Mouse (Mus musculus) limb, embryonic 12.5 days (tissue): ENCODE measurements at regions not wholly inside any gene's neighbourhood (a gene's known extent, or its start where the extent isn't known, plus 50 kb on each side); places are given as distances from the start of the nearest gene placed in this dataset.

Source experiments
- ATAC-seq: fragments of 200-750 bp; cut with Nextera tagmentation; 2 replicates; pipeline ENCODE4 v1.8.0; 2017; ENCODE audit warnings: low read depth, moderate TSS enrichment; ENCODE audit not compliant: insufficient number of reproducible peaks, insufficient read depth, low FRiP score, low TSS enrichment
- H3K27ac ChIP-seq: fragments of 300-500 bp; sonication (generic); 2 replicates; pipeline ENCODE4 v1.5.1; 2016; ENCODE audit warnings: mild to moderate bottlenecking, moderate library complexity
- H3K27me3 ChIP-seq: fragments of 300-500 bp; sonication (generic); 2 replicates; pipeline ENCODE4 v1.6.1; 2016; ENCODE audit warnings: mild to moderate bottlenecking, moderate library complexity
- H3K36me3 ChIP-seq: fragments of 300-500 bp; sonication (generic); 2 replicates; pipeline ENCODE4 v1.6.1; 2016; ENCODE audit warnings: mild to moderate bottlenecking, moderate library complexity
- H3K4me1 ChIP-seq: fragments of 300-500 bp; sonication (generic); replicated peaks from 2 replicates; pipeline ENCODE4 v1.6.1; 2016
- H3K4me2 ChIP-seq: fragments of 300-500 bp; sonication (generic); 2 replicates; pipeline ENCODE4 v1.6.1; 2016; ENCODE audit warnings: mild to moderate bottlenecking, moderate library complexity
- H3K4me3 ChIP-seq: fragments of 300-500 bp; sonication (generic); replicated peaks from 2 replicates; pipeline ENCODE4 v1.5.1; 2016; ENCODE audit warnings: mild to moderate bottlenecking
- H3K9ac ChIP-seq: fragments of 300-500 bp; sonication (generic); replicated peaks from 2 replicates; pipeline ENCODE4 v1.6.1; 2016; ENCODE audit warnings: mild to moderate bottlenecking, moderate library complexity
- H3K9me3 ChIP-seq: fragments of 300-500 bp; sonication (generic); 2 replicates; pipeline ENCODE4 v1.6.1; 2016; ENCODE audit warnings: mild to moderate bottlenecking, moderate library complexity
- WGBS: fragments of 180-500 bp; shearing (Covaris S2); methylation state at CpG from one replicate; pipeline ENCODE4 v1.1.7; 2016; 5-methylcytosine and 5-hydroxymethylcytosine counted together

DNA sequence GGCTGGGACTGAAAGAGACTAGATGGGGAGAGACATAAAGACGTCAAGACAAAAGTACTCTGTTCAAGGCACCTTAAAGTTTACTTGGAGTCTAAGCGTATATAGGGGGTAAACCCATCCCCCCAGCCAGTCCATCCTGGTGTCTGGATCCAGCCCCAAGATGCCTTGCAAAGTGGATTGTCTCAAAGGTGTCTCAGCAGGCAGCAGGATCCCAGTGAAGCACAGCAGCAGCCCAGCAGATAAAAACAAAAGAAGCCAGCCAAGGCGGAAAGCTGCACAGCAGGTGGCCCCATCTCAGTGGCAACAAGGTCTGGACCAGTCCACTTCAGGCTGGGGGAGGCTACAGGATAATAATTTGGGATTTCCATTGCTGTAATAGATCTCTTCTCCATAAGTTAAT is 72.0 kb upstream of the Col5a2 start:
- no peak overlapping the region for H3K27ac ChIP-seq
- no peaks in the 10 kb centered on the region for H3K36me3 ChIP-seq
- H3K9ac ChIP-seq = no peak overlapping the region
- no peak overlapping the region for H3K4me2 ChIP-seq
- H3K4me3 ChIP-seq = no peak overlapping the region
- no peaks in the 10 kb centered on the region for H3K27me3 ChIP-seq
- H3K4me1 ChIP-seq = peaks cover 5% of the 10 kb centered on the region; the same call in 1 of the 2 replicates
- WGBS = 39% methylated on average over 3 of the region's 3 CpGs
- ATAC-seq = no peak
- H3K9me3 ChIP-seq = no peaks in the 10 kb centered on the region

DNA sequence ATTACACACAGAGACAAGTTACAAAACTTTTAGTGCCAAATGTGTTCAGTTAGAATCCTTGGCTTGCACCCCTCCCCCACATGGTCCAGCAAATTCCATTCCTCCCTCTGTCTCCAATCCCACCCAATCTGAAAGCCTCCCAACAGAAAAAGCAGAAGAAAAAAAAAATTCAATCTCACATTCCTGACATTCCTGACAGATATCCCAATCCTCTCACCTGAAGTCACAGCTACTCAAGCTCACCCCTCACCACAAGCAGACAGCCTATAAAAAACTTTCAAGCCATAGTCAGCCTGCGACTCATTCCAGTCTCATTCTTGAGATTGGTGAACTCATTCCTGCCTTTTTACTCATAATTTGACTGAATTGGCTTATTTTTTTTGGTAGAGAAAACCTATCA is 77.4 kb upstream of the Col5a2 start:
- no peak overlapping the region for H3K9ac ChIP-seq
- WGBS = 60% methylated on average over 1 of the region's 1 CpGs
- no peak for ATAC-seq

DNA sequence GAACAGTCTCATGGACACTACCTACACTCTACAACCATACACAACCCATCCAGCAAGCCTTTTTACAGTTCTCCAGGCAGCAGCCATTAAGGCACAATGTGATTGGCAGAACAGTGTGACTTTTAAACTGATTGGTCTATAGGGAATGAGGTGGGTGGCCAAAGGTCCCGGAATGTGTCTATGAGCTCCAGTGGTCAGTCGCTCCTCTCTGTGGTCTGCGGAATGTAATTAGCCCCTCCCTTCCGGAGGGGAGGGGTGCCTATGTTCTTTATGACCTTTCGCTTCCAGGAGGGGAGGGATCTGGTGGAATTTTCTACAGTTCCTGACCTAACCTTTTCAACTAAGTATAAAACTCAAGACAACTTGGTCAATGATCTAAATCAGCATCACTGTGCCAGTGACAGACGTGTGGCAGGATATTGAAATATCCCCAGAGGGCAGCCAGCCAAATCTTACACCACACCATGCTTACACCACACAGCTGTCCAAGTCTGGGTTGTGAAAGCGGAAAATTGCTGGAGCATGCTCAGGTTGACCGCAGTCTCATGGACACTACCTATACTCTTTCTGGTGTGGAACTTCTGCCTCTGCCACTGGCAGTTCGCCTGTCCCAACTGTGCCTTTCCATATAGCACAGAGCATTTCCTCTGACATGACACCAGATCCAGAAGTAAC is 84.4 kb upstream of the Col5a2 start:
- H3K9ac ChIP-seq = no peak overlapping the region
- H3K27ac ChIP-seq = 0 out of 2 replicates have a peak overlapping the region, but pooled peaks have one; percentile 45
- H3K4me3 ChIP-seq = no peak overlapping the region
- H3K4me1 ChIP-seq = peaks cover 10% of the 10 kb centered on the region; the same call in 1 of the 2 replicates
- ATAC-seq = no peak
- 64% methylated on average over 9 of the region's 9 CpGs for WGBS
- H3K4me2 ChIP-seq = no peak overlapping the region
- no peaks in the 10 kb centered on the region for H3K27me3 ChIP-seq
- no peaks in the 10 kb centered on the region for H3K36me3 ChIP-seq
- no peaks in the 10 kb centered on the region for H3K9me3 ChIP-seq

More for the DNA sequence above, 77.4 kb upstream of the Col5a2 start:
- Histone ChIP-seq H3K36me3 (no peaks in the 10 kb centered on the region), H3K27me3 (no peaks in the 10 kb centered on the region), H3K4me3 (no peak overlapping the region), H3K27ac (no peak overlapping the region), H3K4me2 (no peak overlapping the region), H3K9me3 (no peaks in the 10 kb centered on the region), H3K4me1 (no peaks in the 10 kb centered on the region)

DNA sequence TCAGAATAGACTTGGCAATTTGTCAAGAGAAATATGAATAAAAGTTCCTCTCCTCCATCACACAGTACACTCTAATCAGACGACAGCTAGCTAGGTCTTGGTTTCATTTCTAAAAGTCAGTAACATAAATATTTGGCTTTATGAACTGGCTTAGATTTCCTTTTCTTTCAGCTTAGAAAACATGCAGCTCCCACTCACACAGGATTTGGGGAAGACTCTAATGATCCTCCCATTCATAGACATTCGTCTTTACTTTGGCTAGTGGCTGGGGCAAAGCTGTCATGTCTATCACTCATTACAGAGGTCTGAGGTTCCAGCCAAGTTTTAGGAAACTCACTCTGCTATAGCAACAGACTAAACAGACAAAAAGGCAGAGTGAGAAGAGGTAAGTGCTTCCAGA is 94.2 kb upstream of the Col5a2 start:
- no peak overlapping the region for H3K9ac ChIP-seq
- ATAC-seq = no peak
- H3K27me3 ChIP-seq = no peaks in the 10 kb centered on the region
- H3K36me3 ChIP-seq = no peaks in the 10 kb centered on the region
- no peak overlapping the region for H3K4me2 ChIP-seq
- no peaks in the 10 kb centered on the region for H3K4me1 ChIP-seq
- no peak overlapping the region for H3K4me3 ChIP-seq
- H3K27ac ChIP-seq = no peak overlapping the region
- WGBS = 65% methylated on average over 2 of the region's 2 CpGs
- no peaks in the 10 kb centered on the region for H3K9me3 ChIP-seq

DNA sequence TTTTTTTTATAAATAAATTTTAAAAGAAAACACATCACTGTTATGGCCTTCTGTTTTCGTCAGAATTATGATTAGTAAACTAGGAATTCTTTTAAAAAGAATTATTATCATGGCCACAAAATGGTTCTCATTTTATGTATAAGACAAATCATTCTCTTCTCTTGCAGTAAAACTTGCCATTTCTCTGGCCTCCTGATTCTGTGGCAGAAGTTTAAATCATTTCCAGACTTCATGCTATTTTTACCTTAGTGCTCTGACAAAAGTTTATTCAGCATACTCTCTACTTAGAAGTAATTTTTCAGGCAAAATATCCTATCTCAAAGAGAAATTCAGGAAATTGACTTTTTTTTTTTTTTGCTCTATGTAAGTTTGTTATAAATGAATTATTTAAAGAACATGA is 96.3 kb upstream of the Col5a2 start:
- H3K4me2 ChIP-seq = no peak overlapping the region
- no peak overlapping the region for H3K9ac ChIP-seq
- H3K36me3 ChIP-seq = no peaks in the 10 kb centered on the region
- H3K27ac ChIP-seq = no peak overlapping the region
- 47% methylated on average over 1 of the region's 1 CpGs for WGBS
- no peaks in the 10 kb centered on the region for H3K9me3 ChIP-seq
- H3K4me3 ChIP-seq = no peak overlapping the region
- no peak for ATAC-seq
- H3K4me1 ChIP-seq = no peaks in the 10 kb centered on the region
- H3K27me3 ChIP-seq = no peaks in the 10 kb centered on the region

GRCm38 (mm10) chr1:45600011-45600410 is 96.9 kb upstream of the Col5a2 start:
- WGBS = 87% methylated on average over 3 of the region's 3 CpGs

DNA sequence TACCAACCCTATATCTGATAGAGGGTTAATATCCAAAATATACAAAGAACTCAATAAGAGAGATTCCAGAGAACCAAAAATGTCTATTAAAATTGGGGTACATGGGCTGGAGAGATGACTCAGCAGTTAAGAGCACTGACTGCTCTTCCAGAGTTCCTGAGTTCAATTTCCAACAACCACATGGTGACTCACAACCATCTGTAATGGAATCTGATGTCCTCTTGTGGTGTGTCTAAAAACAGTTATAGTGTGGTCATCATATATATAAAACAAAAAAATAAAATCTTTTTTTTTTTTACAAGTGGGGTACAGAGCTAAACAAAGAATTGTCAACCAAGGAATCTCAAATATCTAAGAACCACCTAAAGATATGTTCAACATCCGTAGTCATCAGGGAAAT is 102.5 kb upstream of the Col5a2 start:
- H3K9me3 ChIP-seq = no peaks in the 10 kb centered on the region
- H3K4me3 ChIP-seq = no peak overlapping the region
- H3K27ac ChIP-seq = no peak overlapping the region
- 79% methylated on average over 1 of the region's 1 CpGs for WGBS
- no peaks in the 10 kb centered on the region for H3K4me1 ChIP-seq
- no peak overlapping the region for H3K9ac ChIP-seq
- no peak for ATAC-seq
- no peaks in the 10 kb centered on the region for H3K27me3 ChIP-seq
- no peak overlapping the region for H3K4me2 ChIP-seq
- no peaks in the 10 kb centered on the region for H3K36me3 ChIP-seq

More at GRCm38 (mm10) chr1:45600011-45600410, 96.9 kb upstream of the Col5a2 start:
- Histone ChIP-seq H3K9me3 (no peaks in the 10 kb centered on the region), H3K27me3 (no peaks in the 10 kb centered on the region), H3K4me2 (no peak overlapping the region), H3K4me3 (no peak overlapping the region), H3K27ac (no peak overlapping the region), H3K36me3 (no peaks in the 10 kb centered on the region), H3K4me1 (no peaks in the 10 kb centered on the region), H3K9ac (no peak overlapping the region)
- ATAC-seq = no peak

GRCm38 (mm10) chr1:45608316-45608715 is 105.2 kb upstream of the Col5a2 start:
- Histone ChIP-seq H3K27me3 (no peaks in the 10 kb centered on the region), H3K4me3 (no peak overlapping the region), H3K9ac (no peak overlapping the region), H3K4me1 (no peaks in the 10 kb centered on the region), H3K9me3 (peaks cover 3% of the 10 kb centered on the region; the same call in 1 of the 2 replicates), H3K27ac (no peak overlapping the region), H3K36me3 (no peaks in the 10 kb centered on the region), H3K4me2 (no peak overlapping the region)
- no peak for ATAC-seq

- Histone ChIP-seq H3K4me1 (no peaks in the 10 kb centered on the region), H3K27me3 (no peaks in the 10 kb centered on the region), H3K4me2 (no peak overlapping the region), H3K9ac (no peak overlapping the region), H3K4me3 (no peak overlapping the region), H3K27ac (no peak overlapping the region), H3K9me3 (no peaks in the 10 kb centered on the region), H3K36me3 (no peaks in the 10 kb centered on the region)
- ATAC-seq = no peak
- 46% methylated on average over 2 of the region's 2 CpGs for WGBS
Measured at GRCm38 (mm10) chr1:45619008-45619407, 115.9 kb upstream of the Col5a2 start.

DNA sequence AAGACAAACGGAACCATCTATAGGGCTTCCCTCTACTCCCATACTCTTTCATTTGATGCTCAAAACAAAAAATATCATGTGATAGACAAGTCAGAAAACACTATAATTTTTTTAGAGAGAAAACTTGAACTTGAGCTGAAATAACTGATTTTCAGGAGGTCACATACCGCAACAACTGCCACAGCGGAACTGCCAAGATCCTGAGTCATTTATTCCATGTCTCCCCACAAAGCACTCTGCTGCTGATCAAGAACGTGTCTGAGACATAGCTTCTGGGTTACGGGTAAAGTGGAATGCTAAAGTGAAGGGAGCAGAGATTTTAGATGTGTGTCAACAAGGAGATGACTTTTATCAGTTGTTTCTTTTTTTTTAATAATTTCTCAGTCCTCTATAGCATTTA is 122.8 kb upstream of the Col5a2 start:
- Histone ChIP-seq H3K27ac (no peak overlapping the region), H3K9ac (no peak overlapping the region), H3K9me3 (no peaks in the 10 kb centered on the region), H3K4me2 (no peak overlapping the region), H3K27me3 (no peaks in the 10 kb centered on the region), H3K36me3 (no peaks in the 10 kb centered on the region), H3K4me1 (no peaks in the 10 kb centered on the region), H3K4me3 (no peak overlapping the region)
- WGBS = 82% methylated on average over 5 of the region's 5 CpGs
- ATAC-seq = no peak

- 68% methylated on average over 2 of the region's 2 CpGs for WGBS
- no peak overlapping the region for H3K27ac ChIP-seq
- no peaks in the 10 kb centered on the region for H3K36me3 ChIP-seq
- H3K27me3 ChIP-seq = no peaks in the 10 kb centered on the region
- H3K4me2 ChIP-seq = no peak overlapping the region
- no peaks in the 10 kb centered on the region for H3K9me3 ChIP-seq
- no peaks in the 10 kb centered on the region for H3K4me1 ChIP-seq
- no peak overlapping the region for H3K4me3 ChIP-seq
- no peak overlapping the region for H3K9ac ChIP-seq
- ATAC-seq = no peak
Measured at GRCm38 (mm10) chr1:45626733-45627132, 123.7 kb upstream of the Col5a2 start.

DNA sequence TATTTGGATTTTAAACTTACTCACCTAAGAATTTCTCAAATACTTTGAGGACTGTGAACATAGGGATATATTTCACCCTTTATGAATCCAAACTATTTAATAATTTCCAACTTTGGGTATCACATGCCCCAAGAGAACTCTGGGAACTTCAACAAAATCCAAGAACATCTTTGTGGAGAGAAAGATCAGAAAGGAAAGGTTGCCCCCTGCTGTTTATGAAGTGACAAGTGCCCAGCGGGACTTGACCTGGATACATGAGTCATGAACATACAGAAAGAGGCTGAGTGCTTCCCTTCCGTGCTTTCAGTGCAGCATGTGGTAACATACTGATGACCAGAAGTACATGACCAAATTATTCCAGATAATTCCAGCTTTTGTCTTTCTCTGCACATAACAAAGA is 124.8 kb upstream of the Col5a2 start:
- Histone ChIP-seq H3K4me3 (no peak overlapping the region), H3K9me3 (peaks cover 10% of the 10 kb centered on the region; the same call in 1 of the 2 replicates), H3K36me3 (no peaks in the 10 kb centered on the region), H3K9ac (no peak overlapping the region), H3K27ac (no peak overlapping the region), H3K4me2 (no peak overlapping the region), H3K4me1 (no peaks in the 10 kb centered on the region), H3K27me3 (no peaks in the 10 kb centered on the region)
- WGBS = 19% methylated on average over 2 of the region's 2 CpGs
- ATAC-seq = no peak
